Mouse (Mus musculus) thymus, postnatal 36 days (tissue): ENCODE measurements around the gene Tusc2.
"Not testable (repeated sequence)": the region's sequence is repeated elsewhere in the genome, so short reads cannot be mapped to it uniquely, and the experiment has no call there.

Experiments
- DNase-seq, 2 experiments: peaks; one replicate each; pipeline ENCODE4 v3.0.0; 2022; ENCODE audit warnings: mixed read lengths in 2 of 2

The Tusc2 gene

GRCm38 (mm10) chr9:107569270-107569669, 6.2 kb downstream of the Tusc2 start:
- DNase-seq, result no peak

- no peak for DNase-seq
Measured at GRCm38 (mm10) chr9:107570016-107570415, 7.0 kb downstream of the Tusc2 start.

GRCm38 (mm10) chr9:107570845-107571244, 7.8 kb downstream of the Tusc2 start:
- DNase-seq, result no peak

GRCm38 (mm10) chr9:107571534-107572326, 8.7 kb downstream of the Tusc2 start:
- peak in 1 of 2 experiments; percentile 8 for DNase-seq

- no peak for DNase-seq
Measured at GRCm38 (mm10) chr9:107572327-107572662, 9.2 kb downstream of the Tusc2 start.

- not testable (repeated sequence) for DNase-seq
Measured at GRCm38 (mm10) chr9:107573774-107574173, 10.7 kb downstream of the Tusc2 start.

- DNase-seq, result no peak
Measured at GRCm38 (mm10) chr9:107575579-107576356, 12.7 kb downstream of the Tusc2 start.

GRCm38 (mm10) chr9:107576357-107577107, 13.5 kb downstream of the Tusc2 start, which contains the start of gene Hyal1:
TSS of gene Hyal1 (plus strand) at chr9:107576927.
- DNase-seq, result no peak

- no peak for DNase-seq
Measured at GRCm38 (mm10) chr9:107577871-107578270, 14.8 kb downstream of the Tusc2 start.

GRCm38 (mm10) chr9:107578587-107578986, 15.5 kb downstream of the Tusc2 start, which contains the start of gene Naa80:
TSS of gene Naa80 (plus strand) at chr9:107578887.
- DNase-seq, result no peak

- no peak for DNase-seq
Measured at GRCm38 (mm10) chr9:107579023-107579900, 16.2 kb downstream of the Tusc2 start.

GRCm38 (mm10) chr9:107580501-107581317, 17.7 kb downstream of the Tusc2 start, which contains the start of gene Hyal3:
TSS of gene Hyal3 (plus strand) at chr9:107580818.
- DNase-seq, result peak; percentile 83 to 88

GRCm38 (mm10) chr9:107581584-107581983, 18.5 kb downstream of the Tusc2 start:
- no peak for DNase-seq

- DNase-seq, result no peak
Measured at GRCm38 (mm10) chr9:107582509-107583062, 19.5 kb downstream of the Tusc2 start.

GRCm38 (mm10) chr9:107583174-107583573, 20.1 kb downstream of the Tusc2 start:
- DNase-seq, result no peak

- peak in 1 of 2 experiments; percentile 23 for DNase-seq
Measured at GRCm38 (mm10) chr9:107586504-107586903, 23.4 kb downstream of the Tusc2 start.

- peak; percentile 97 to 99 for DNase-seq
Measured at GRCm38 (mm10) chr9:107586974-107587832, 24.1 kb downstream of the Tusc2 start, which contains the start of gene Ifrd2. TSS of gene Ifrd2 (plus strand) at chr9:107587642.

GRCm38 (mm10) chr9:107587833-107588639, 25.0 kb downstream of the Tusc2 start:
- DNase-seq, result no peak
